In genomic region chr14:121397471-121397870, GRCm38 (mm10) we compare ENCODE assay signal across 28 mouse cellular contexts. TPM values are rescaled to one million over a fixed set of nuclear protein-coding genes. Genes with fewer than 3 reads are reported as not detected.
A peak's percentile ranks its signal among the peaks of the same experiment; 100 is the strongest.
DNase-seq lines count a peak whose midpoint lies in the region; ATAC-seq and TF ChIP-seq lines count a peak whose summit lies in the region.
"Had no signal": no experiment of that assay in that cellular context is flagged by ENCODE, and none has a peak within 500 bp of the region (broad histone marks: within the 10 kb centered on the region; RNA-seq: fewer than 3 reads in every experiment).

No protein-coding gene starts in this region.

- no peak overlapping the region for H3K27ac ChIP-seq in lung, postnatal 0 days (ENCODE audit: low read length)
- H3K27ac ChIP-seq in embryonic facial prominence, embryonic 11.5 days (replicated peaks; ENCODE audit: low read depth, low read length) = no peak overlapping the region
- H3K27ac ChIP-seq in neural tube, embryonic 11.5 days (ENCODE audit: low read depth, low read length) = no peak overlapping the region
- H3K27ac ChIP-seq: embryonic facial prominence, embryonic 15.5 days; forebrain, embryonic 15.5 days; hindbrain, embryonic 12.5 days; kidney, postnatal 0 days; macrophage; midbrain, embryonic 12.5 days had no signal

- peak; percentile 67 for ATAC-seq in lung, postnatal 0 days
- no peak for ATAC-seq in embryonic facial prominence, embryonic 11.5 days (replicated peaks; ENCODE audit: insufficient number of reproducible peaks, low FRiP score, low TSS enrichment, low read depth)
- no peak; the same call in 1 of the 2 replicates for ATAC-seq in neural tube, embryonic 11.5 days (ENCODE audit: insufficient read depth, low FRiP score, low TSS enrichment)
- ATAC-seq: activated CD4-positive, CD25-positive, alpha-beta regulatory T cell, adult 4 months; forebrain, embryonic 15.5 days; inflammation-experienced regulatory T-cells, adult 6 months; liver, postnatal 0 days had no signal

- no peaks in the 10 kb centered on the region for H3K4me1 ChIP-seq in lung, postnatal 0 days (ENCODE audit: insufficient read depth, low read depth, low read length)
- no peaks in the 10 kb centered on the region for H3K4me1 ChIP-seq in embryonic facial prominence, embryonic 11.5 days (ENCODE audit: control insufficient read depth, insufficient read depth, low read length)
- no peaks in the 10 kb centered on the region for H3K4me1 ChIP-seq in neural tube, embryonic 11.5 days (ENCODE audit: control insufficient read depth, insufficient read depth, low read length)
- H3K4me1 ChIP-seq: embryonic facial prominence, embryonic 15.5 days; forebrain, embryonic 15.5 days; heart, embryonic 12.5 days; hindbrain, embryonic 12.5 days; midbrain, embryonic 12.5 days had no signal

- H3K9me3 ChIP-seq in lung, postnatal 0 days (ENCODE audit: low read length) = no peaks in the 10 kb centered on the region
- no peaks in the 10 kb centered on the region for H3K9me3 ChIP-seq in embryonic facial prominence, embryonic 11.5 days (replicated peaks; ENCODE audit: control insufficient read depth, low read length)
- no peaks in the 10 kb centered on the region for H3K9me3 ChIP-seq in neural tube, embryonic 11.5 days (ENCODE audit: control insufficient read depth, low read length)
- H3K9me3 ChIP-seq: embryonic facial prominence, embryonic 15.5 days; forebrain, embryonic 15.5 days; hindbrain, embryonic 12.5 days; midbrain, embryonic 12.5 days had no signal

- H3K4me2 ChIP-seq in lung, postnatal 0 days (replicated peaks; ENCODE audit: low read depth, low read length) = no peak overlapping the region
- H3K4me2 ChIP-seq in embryonic facial prominence, embryonic 11.5 days (ENCODE audit: low read depth, low read length) = no peak overlapping the region
- no peak overlapping the region for H3K4me2 ChIP-seq in neural tube, embryonic 11.5 days (ENCODE audit: low read depth)
- H3K4me2 ChIP-seq: embryonic facial prominence, embryonic 15.5 days; forebrain, embryonic 15.5 days; heart, embryonic 12.5 days; hindbrain, embryonic 12.5 days; liver, embryonic 11.5 days; midbrain, embryonic 12.5 days had no signal

- 46% methylated on average over 1 of the region's 1 CpGs for WGBS in lung, postnatal 0 days
- WGBS in embryonic facial prominence, embryonic 11.5 days = 55% methylated on average over 1 of the region's 1 CpGs
- 25% methylated on average over 1 of the region's 1 CpGs for WGBS in neural tube, embryonic 11.5 days

- no peak for TF ChIP-seq CTCF in lung, postnatal 0 days (IDR thresholded peaks at IDR 0.05)

- H3K9ac ChIP-seq in lung, postnatal 0 days (replicated peaks; ENCODE audit: low read depth) = no peak overlapping the region
- H3K9ac ChIP-seq in embryonic facial prominence, embryonic 11.5 days (replicated peaks; ENCODE audit: low read length) = no peak overlapping the region
- H3K9ac ChIP-seq in neural tube, embryonic 11.5 days (ENCODE audit: low read length) = no peak overlapping the region
- H3K9ac ChIP-seq: embryonic facial prominence, embryonic 15.5 days; forebrain, embryonic 15.5 days; heart, embryonic 12.5 days; hindbrain, embryonic 12.5 days; liver, postnatal 0 days; midbrain, embryonic 12.5 days had no signal

- no peaks in the 10 kb centered on the region for H3K27me3 ChIP-seq in lung, postnatal 0 days (replicated peaks; ENCODE audit: insufficient read depth, low read length)
- no peaks in the 10 kb centered on the region for H3K27me3 ChIP-seq in embryonic facial prominence, embryonic 11.5 days (ENCODE audit: control insufficient read depth, insufficient read depth, low read length)
- H3K27me3 ChIP-seq in neural tube, embryonic 11.5 days (ENCODE audit: control insufficient read depth, insufficient read depth, low read length) = no peaks in the 10 kb centered on the region
- H3K27me3 ChIP-seq: embryonic facial prominence, embryonic 15.5 days; forebrain, embryonic 15.5 days; heart, embryonic 12.5 days; hindbrain, embryonic 12.5 days; midbrain, embryonic 12.5 days had no signal

- TF ChIP-seq EP300 in lung, postnatal 0 days (IDR thresholded peaks at IDR 0.05) = no peak

- no peak overlapping the region for H3K4me3 ChIP-seq in lung, postnatal 0 days (ENCODE audit: low read depth, low read length)
- no peak overlapping the region for H3K4me3 ChIP-seq in embryonic facial prominence, embryonic 11.5 days (ENCODE audit: low read depth, low read length)
- no peak overlapping the region for H3K4me3 ChIP-seq in neural tube, embryonic 11.5 days (ENCODE audit: low read depth, low read length)
- H3K4me3 ChIP-seq: embryonic facial prominence, embryonic 15.5 days; forebrain, embryonic 15.5 days; heart, embryonic 12.5 days; hindbrain, embryonic 12.5 days; midbrain, embryonic 12.5 days had no signal

- no peaks in the 10 kb centered on the region for H3K36me3 ChIP-seq in lung, postnatal 0 days (ENCODE audit: insufficient read depth, low read length)
- no peaks in the 10 kb centered on the region for H3K36me3 ChIP-seq in embryonic facial prominence, embryonic 11.5 days (replicated peaks; ENCODE audit: control insufficient read depth, insufficient read depth, low read depth, low read length)
- no peaks in the 10 kb centered on the region for H3K36me3 ChIP-seq in neural tube, embryonic 11.5 days (ENCODE audit: control insufficient read depth, insufficient read depth, low read length)
- H3K36me3 ChIP-seq: embryonic facial prominence, embryonic 15.5 days; forebrain, embryonic 15.5 days; heart, embryonic 12.5 days; hindbrain, embryonic 12.5 days; midbrain, embryonic 12.5 days had no signal

- peak; percentile 49 for DNase-seq in lung, postnatal 0 days (ENCODE audit: low spot score)
- DNase-seq in lung, postnatal 36 days = no peak
- DNase-seq in embryo, embryonic 11 days = peak; percentile 49
- peak; percentile 32 for DNase-seq in embryonic facial prominence, embryonic 11.5 days (ENCODE audit: low spot score)
- DNase-seq in neural tube, embryonic 11.5 days (ENCODE audit: low spot score) = peak; percentile 48
- DNase-seq in urinary bladder, adult 18-20 months (ENCODE audit: low spot score in 2 of 2) = no peak
- no peak for DNase-seq in gastrocnemius, adult 8-10 months (ENCODE audit: low spot score in 2 of 2)
- DNase-seq: adrenal gland, postnatal 10 days; cerebellum, adult 8-10 months; gastrocnemius, postnatal 25 days; heart, adult 18-20 months; heart, postnatal 10 days; kidney, adult 2 months; layer of hippocampus, adult 9-11 months; left cerebral cortex, postnatal 4 days; liver, postnatal 0 days; thymus, adult 18-20 months; thymus, postnatal 36 days had no signal

RNA-seq across cellular contexts. Expression of gene Stk24, which starts 17.7 kb away (rescaled TPM):
- polyA plus RNA-seq in lung, postnatal 0 days (2015; fragmentation: Nextera tagmentation; extraction: Ambion mirVana) = 30.6 and 33.4 TPM in 2 replicates
- 47.9 and 48.7 TPM in 2 replicates for polyA plus RNA-seq in embryonic facial prominence, embryonic 11.5 days (2014; fragmentation: Nextera tagmentation; extraction: Ambion mirVana)
- polyA plus RNA-seq in neural tube, embryonic 11.5 days (2014; fragmentation: Nextera tagmentation; extraction: Ambion mirVana) = 35.0 and 38.1 TPM in 2 replicates
- total RNA-seq in gastrocnemius, adult 8-10 months (2022) = 10 to 100 TPM; 25.2 to 34.5 (median 31.9) TPM

Comparison
In these comparisons a context has a peak if more than half of its experiments do, and no peak if none do; other contexts are left out.
1. DNase-seq: peak in lung, postnatal 0 days (single experiment), embryo, embryonic 11 days (single experiment), embryonic facial prominence, embryonic 11.5 days (single experiment) and neural tube, embryonic 11.5 days (single experiment); none in lung, postnatal 36 days (single experiment), urinary bladder, adult 18-20 months (0 of 2) and gastrocnemius, adult 8-10 months (0 of 2).